Mouse (Mus musculus): ENCODE data around the gene Wdr63.

Wdr63 gene

GRCm38 (mm10) chr3:146107921-146108571 lies at the start of gene Wdr63:
Gene Wdr63 (minus strand): TSS chr3:146108130.
- in situ Hi-C loops (cut with MseI, MboI) = no loop called here

- in situ Hi-C loops (cut with MseI, MboI) = no loop called here
These were observed 48.9 kb upstream of the Wdr63 start for GRCm38 (mm10) chr3:146156811-146157210.

GRCm38 (mm10) chr3:146155628-146156576 lies 48.0 kb upstream of the Wdr63 start:
- in situ Hi-C loops (cut with MseI, MboI) = no loop called here

- in situ Hi-C loops (cut with MseI, MboI) = no loop called here
These were observed 46.1 kb upstream of the Wdr63 start for GRCm38 (mm10) chr3:146153862-146154611.

GRCm38 (mm10) chr3:146152913-146153312 lies 45.0 kb upstream of the Wdr63 start:
- in situ Hi-C loops (cut with MseI, MboI) = no loop called here

- in situ Hi-C loops (cut with MseI, MboI) = no loop called here
These were observed 44.4 kb upstream of the Wdr63 start for GRCm38 (mm10) chr3:146152348-146152747.

- in situ Hi-C loops (cut with MseI, MboI) = no loop called here
These were observed 43.8 kb upstream of the Wdr63 start for GRCm38 (mm10) chr3:146151755-146152154.

GRCm38 (mm10) chr3:146151328-146151727 lies 43.4 kb upstream of the Wdr63 start:
- in situ Hi-C loops (cut with MseI, MboI) = no loop called here

- in situ Hi-C loops (cut with MseI, MboI) = no loop called here
These were observed 42.6 kb upstream of the Wdr63 start for GRCm38 (mm10) chr3:146150560-146150959.

- in situ Hi-C loops (cut with MseI, MboI) = no loop called here
These were observed 42.1 kb upstream of the Wdr63 start for GRCm38 (mm10) chr3:146150058-146150400.

- in situ Hi-C loops (cut with MseI, MboI) = no loop called here
These were observed 41.5 kb upstream of the Wdr63 start, which contains the start of gene Mcoln2 for GRCm38 (mm10) chr3:146149156-146150057. Gene Mcoln2 (plus strand): TSS chr3:146149833.

- in situ Hi-C loops (cut with MseI, MboI) = no loop called here
These were observed 38.2 kb upstream of the Wdr63 start for GRCm38 (mm10) chr3:146146131-146146530.

GRCm38 (mm10) chr3:146145501-146145900 lies 37.6 kb upstream of the Wdr63 start:
- in situ Hi-C loops (cut with MseI, MboI) = no loop called here

GRCm38 (mm10) chr3:146142523-146142922 lies 34.6 kb upstream of the Wdr63 start:
- in situ Hi-C loops (cut with MseI, MboI) = no loop called here

- in situ Hi-C loops (cut with MseI, MboI) = no loop called here
These were observed 32.3 kb upstream of the Wdr63 start for GRCm38 (mm10) chr3:146140276-146140675.

- in situ Hi-C loops (cut with MseI, MboI) = no loop called here
These were observed 28.5 kb upstream of the Wdr63 start for GRCm38 (mm10) chr3:146136422-146136821.

GRCm38 (mm10) chr3:146135417-146135816 lies 27.5 kb upstream of the Wdr63 start:
- in situ Hi-C loops (cut with MseI, MboI) = no loop called here

- in situ Hi-C loops (cut with MseI, MboI) = no loop called here
These were observed 26.9 kb upstream of the Wdr63 start for GRCm38 (mm10) chr3:146134834-146135233.

- in situ Hi-C loops (cut with MseI, MboI) = no loop called here
These were observed 19.3 kb upstream of the Wdr63 start for GRCm38 (mm10) chr3:146127205-146127604.

- in situ Hi-C loops (cut with MseI, MboI) = no loop called here
These were observed 15.5 kb upstream of the Wdr63 start for GRCm38 (mm10) chr3:146123464-146123825.

GRCm38 (mm10) chr3:146122807-146123463 lies 15.0 kb upstream of the Wdr63 start:
- in situ Hi-C loops (cut with MseI, MboI) = no loop called here

All from mouse trophoblast stem cell (cell line).